Mouse (Mus musculus) ES-E14 (cell line): ENCODE measurements at regions not wholly inside any gene's neighbourhood (a gene's known extent, or its start where the extent isn't known, plus 50 kb on each side); places are given as distances from the start of the nearest gene placed in this dataset.

Experiments
- DNase-seq: peaks from one replicate; pipeline ENCODE4 v3.0.0-alpha.2; 2013; ENCODE audit warnings: low read depth, low spot score
- H3K27ac ChIP-seq: 2 replicates; pipeline ENCODE4 v1.5.1; 2012; ENCODE audit warnings: low read depth, mild to moderate bottlenecking, low read length, moderate library complexity, mixed read lengths; ENCODE audit not compliant: poor library complexity, insufficient read depth, severe bottlenecking
- H3K36me3 ChIP-seq: 2 replicates; pipeline ENCODE4 v1.6.1; 2012; ENCODE audit warnings: mild to moderate bottlenecking, low read length, moderate library complexity, mixed read lengths; ENCODE audit not compliant: control insufficient read depth, poor library complexity, insufficient read depth, severe bottlenecking
- H3K4me1 ChIP-seq, 2 experiments: fragments of 150-350 bp in 1 of 2; sonication (generic) in 1 of 2; 2 replicates each; pipeline ENCODE4 v1.6.1; 2012; ENCODE audit warnings: low read length in 2 of 2, mild to moderate bottlenecking in 1 of 2, mixed read lengths in 1 of 2; ENCODE audit not compliant: control insufficient read depth in 2 of 2, insufficient read depth in 2 of 2, poor library complexity in 1 of 2
- H3K4me3 ChIP-seq, 2 experiments: fragments of 150-350 bp in 1 of 2; sonication (generic) in 1 of 2; 2 replicates each; pipeline ENCODE4 v1.5.1; 2012; ENCODE audit warnings: low read length in 2 of 2, low read depth in 1 of 2, mild to moderate bottlenecking in 1 of 2, mixed read lengths in 1 of 2; ENCODE audit not compliant: insufficient read depth in 1 of 2, poor library complexity in 1 of 2, severe bottlenecking in 1 of 2
- H3K9ac ChIP-seq: 2 replicates; pipeline ENCODE4 v1.6.1; 2012; ENCODE audit warnings: low read depth, mild to moderate bottlenecking, low read length, mixed read lengths; ENCODE audit not compliant: poor library complexity, insufficient read depth, severe bottlenecking
- H3K9me3 ChIP-seq: fragments of 150-350 bp; sonication (generic); 2 replicates; pipeline ENCODE4 v1.6.1; 2012; ENCODE audit warnings: low read depth, mild to moderate bottlenecking, low read length; ENCODE audit not compliant: control insufficient read depth, insufficient read depth
- CHD2 ChIP-seq: IDR thresholded peaks from 2 replicates; pipeline ENCODE4 v1.6.1; 2014; ENCODE audit warnings: mild to moderate bottlenecking, low read depth, low read length, inconsistent platforms
- HCFC1 ChIP-seq: IDR thresholded peaks from 2 replicates; pipeline ENCODE4 v1.6.1; 2012; ENCODE audit warnings: low read length, inconsistent platforms, borderline replicate concordance; ENCODE audit not compliant: insufficient read depth
- MAFK ChIP-seq: IDR thresholded peaks from 2 replicates; pipeline ENCODE4 v1.6.1; 2014; ENCODE audit warnings: mild to moderate bottlenecking, low read depth, low read length, inconsistent platforms; ENCODE audit not compliant: insufficient read depth
- ZC3H11A ChIP-seq: IDR thresholded peaks from 2 replicates; pipeline ENCODE4 v1.6.1; 2012; ENCODE audit warnings: low read depth, mild to moderate bottlenecking, inconsistent platforms, low read length, borderline replicate concordance
- ZNF384 ChIP-seq: IDR thresholded peaks from 2 replicates; pipeline ENCODE4 v1.6.1; 2012; ENCODE audit warnings: low read depth, low read length, inconsistent platforms
- in situ Hi-C, 2 experiments: fragments of 600-800 bp; cut with MboI; formaldehyde crosslinking; loops; one replicate each; pipeline ENCODE4 v1.15.1; 2025; ENCODE audit warnings: low sequenced_read_pairs in 2 of 2, inconsistent platforms in 1 of 2; ENCODE audit not compliant: unreplicated experiment in 2 of 2

DNA sequence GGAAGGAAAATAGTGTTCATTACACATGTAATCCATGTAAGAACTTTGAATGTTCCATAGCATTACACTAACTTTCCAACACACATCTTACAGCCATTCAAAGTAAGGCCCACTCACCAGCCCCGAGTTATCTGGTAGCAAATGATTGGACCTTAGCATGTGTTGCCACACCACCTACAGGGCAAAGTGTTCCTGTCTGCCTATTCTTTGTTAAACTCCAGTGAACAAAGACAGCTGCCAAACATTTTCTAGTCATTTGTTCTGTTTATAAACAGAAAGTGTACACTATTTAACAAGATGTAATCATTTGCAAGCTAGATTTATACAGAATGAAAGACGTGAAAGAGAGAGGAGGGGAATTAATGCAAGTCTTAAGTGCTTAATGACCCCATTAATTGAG, 66.9 kb upstream of the Apob start:
- H3K9ac ChIP-seq, result no peak overlapping the region
- in situ Hi-C loops, result no loop called here
- no peak for TF ChIP-seq MAFK
- TF ChIP-seq ZNF384, result no peak
- no peak for TF ChIP-seq HCFC1
- no peak for TF ChIP-seq CHD2
- no peak for TF ChIP-seq ZC3H11A

DNA sequence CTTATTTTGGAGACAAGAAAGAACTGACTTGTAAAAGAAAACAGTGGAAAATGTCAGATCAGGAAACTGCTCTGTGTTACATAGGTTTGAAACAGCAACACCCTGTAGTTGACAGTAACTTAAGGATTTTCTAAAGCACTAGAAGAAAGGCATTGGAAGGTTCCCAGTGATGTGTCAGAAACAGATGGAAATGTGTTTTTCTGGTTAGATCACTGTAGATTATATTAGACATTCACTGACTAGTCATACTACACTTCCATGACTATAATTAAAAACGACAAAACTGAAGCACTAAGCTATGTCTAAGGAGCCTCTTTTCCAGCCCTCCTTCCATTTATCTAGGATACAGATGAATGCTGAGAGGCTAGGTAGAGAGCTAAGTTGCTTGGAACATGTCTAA, 59.1 kb upstream of the Apob start:
- no peaks in the 10 kb centered on the region for H3K4me1 ChIP-seq
- no peak overlapping the region for H3K27ac ChIP-seq
- H3K4me3 ChIP-seq, result no peak overlapping the region
- H3K9me3 ChIP-seq, result no peaks in the 10 kb centered on the region
- no peak overlapping the region for H3K9ac ChIP-seq
- in situ Hi-C loops, result no loop called here
- DNase-seq, result no peak
- H3K36me3 ChIP-seq, result no peaks in the 10 kb centered on the region
- TF ChIP-seq HCFC1 (no peak), ZC3H11A (no peak), CHD2 (no peak), ZNF384 (no peak), MAFK (no peak)

More for the DNA sequence above, 66.9 kb upstream of the Apob start:
- H3K36me3 ChIP-seq, result no peaks in the 10 kb centered on the region
- H3K4me3 ChIP-seq, result no peak overlapping the region
- H3K9me3 ChIP-seq, result no peaks in the 10 kb centered on the region
- H3K27ac ChIP-seq, result no peak overlapping the region
- DNase-seq, result no peak
- no peaks in the 10 kb centered on the region for H3K4me1 ChIP-seq

DNA sequence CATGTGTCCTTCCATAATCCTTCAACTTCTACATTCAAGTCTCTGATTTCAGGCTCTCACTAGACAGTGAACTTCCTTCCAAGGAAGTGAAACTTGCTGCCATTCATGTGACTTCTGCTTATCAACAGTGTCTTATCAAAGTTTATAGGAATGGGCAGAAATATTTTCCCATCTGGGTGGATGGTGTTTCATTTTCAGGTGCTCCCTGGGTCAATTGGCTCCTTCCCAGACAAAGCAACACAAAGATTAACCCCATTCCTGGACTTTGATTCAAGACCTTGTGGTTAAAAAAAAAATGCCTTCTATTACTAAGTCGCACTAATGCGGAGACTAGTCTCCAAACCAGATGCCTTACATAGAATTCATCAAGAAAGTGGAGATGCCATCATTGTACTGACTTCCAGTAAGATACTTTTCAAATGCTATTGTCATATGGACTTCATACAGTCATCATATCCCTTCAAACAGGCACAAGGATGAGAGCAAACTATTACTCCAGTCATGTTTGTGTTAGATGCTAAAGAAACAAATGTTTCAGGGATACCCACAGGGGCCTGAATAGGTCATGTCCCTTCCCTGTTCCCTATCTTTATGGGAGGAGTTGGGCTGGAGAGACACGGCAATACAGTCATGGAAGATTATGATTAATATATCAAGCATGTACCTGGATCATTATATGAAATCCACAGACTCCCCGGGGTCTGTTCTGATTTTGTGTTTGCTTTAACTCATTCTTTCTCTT, 58.3 kb upstream of the Apob start:
- Histone ChIP-seq H3K36me3 (no peaks in the 10 kb centered on the region), H3K9ac (no peak overlapping the region), H3K27ac (no peak overlapping the region), H3K9me3 (no peaks in the 10 kb centered on the region), H3K4me1 (no peaks in the 10 kb centered on the region), H3K4me3 (no peak overlapping the region)
- DNase-seq, result no peak
- in situ Hi-C loops, result no loop called here
- TF ChIP-seq MAFK, result no peak
- no peak for TF ChIP-seq HCFC1
- no peak for TF ChIP-seq ZNF384
- TF ChIP-seq ZC3H11A, result no peak
- no peak for TF ChIP-seq CHD2

DNA sequence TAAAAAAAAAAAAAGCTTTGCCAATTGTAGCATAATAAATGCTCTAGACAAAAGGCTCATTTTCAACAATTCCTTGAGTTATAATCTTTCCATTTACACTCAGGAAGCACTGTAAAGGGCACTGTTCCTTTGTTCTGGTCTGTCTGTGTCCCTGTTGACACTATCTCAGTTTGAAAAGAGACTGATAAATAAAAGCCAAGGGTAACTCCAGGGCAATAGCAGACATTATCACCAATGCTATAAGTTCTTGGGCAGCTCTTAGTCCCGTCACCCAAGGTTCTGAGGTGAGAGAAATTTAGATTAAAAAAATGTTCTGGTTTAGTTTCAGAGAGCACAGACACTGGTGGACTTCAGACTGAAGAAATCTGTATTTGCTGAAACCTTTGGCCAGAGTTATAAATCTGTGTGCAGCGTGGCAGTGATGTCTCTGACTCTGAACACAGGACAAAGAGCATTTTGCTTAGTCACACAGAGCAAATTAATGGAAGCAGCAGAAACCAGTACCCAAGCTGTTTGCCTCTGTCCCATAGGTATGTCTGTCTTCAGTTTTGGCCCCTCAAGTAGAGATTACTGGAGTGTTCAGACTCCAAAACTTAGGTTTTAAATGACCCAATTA, 57.6 kb upstream of the Apob start:
- DNase-seq, result no peak
- in situ Hi-C loops, result no loop called here
- H3K4me1 ChIP-seq, result no peaks in the 10 kb centered on the region
- no peak overlapping the region for H3K9ac ChIP-seq
- H3K27ac ChIP-seq, result no peak overlapping the region
- H3K4me3 ChIP-seq, result no peak overlapping the region
- TF ChIP-seq ZC3H11A, result no peak
- no peak for TF ChIP-seq CHD2
- TF ChIP-seq HCFC1, result no peak
- no peak for TF ChIP-seq MAFK
- TF ChIP-seq ZNF384, result no peak
- no peaks in the 10 kb centered on the region for H3K9me3 ChIP-seq
- no peaks in the 10 kb centered on the region for H3K36me3 ChIP-seq
